Mouse (Mus musculus) forebrain, postnatal 0 days (tissue): Measurements from ENCODE around the gene Mier2. TPM values are rescaled to one million over a fixed set of nuclear protein-coding genes. Genes with fewer than 3 reads are reported as not detected.

Experiments used
- ATAC-seq: fragments of 200-750 bp; cut with Nextera tagmentation; 2 replicates; pipeline ENCODE4 v1.8.0; 2017; ENCODE audit warnings: mild to moderate bottlenecking, moderate library complexity
- DNase-seq: peaks from one replicate; pipeline ENCODE4 v3.0.0-alpha.2; 2015
- H3K27ac ChIP-seq: fragments of 300-500 bp; sonication (generic); 2 replicates; pipeline ENCODE4 v1.5.1; 2014; ENCODE audit warnings: low read depth, mild to moderate bottlenecking, antibody characterized with exemption, low read length, moderate library complexity, mixed read lengths
- H3K27me3 ChIP-seq: fragments of 300-500 bp; sonication (generic); 2 replicates; pipeline ENCODE4 v1.6.1; 2014; ENCODE audit warnings: mild to moderate bottlenecking, low read length, mixed read lengths; ENCODE audit not compliant: insufficient read depth
- H3K36me3 ChIP-seq: fragments of 300-500 bp; sonication (generic); 2 replicates; pipeline ENCODE4 v1.6.1; 2014; ENCODE audit warnings: mild to moderate bottlenecking, moderate library complexity; ENCODE audit not compliant: insufficient read depth
- H3K4me1 ChIP-seq: fragments of 300-500 bp; sonication (generic); 2 replicates; pipeline ENCODE4 v1.6.1; 2014; ENCODE audit warnings: antibody characterized with exemption; ENCODE audit not compliant: insufficient read depth
- H3K4me2 ChIP-seq: fragments of 300-500 bp; sonication (generic); 2 replicates; pipeline ENCODE4 v1.6.1; 2014; ENCODE audit warnings: low read depth, mild to moderate bottlenecking, moderate library complexity
- H3K4me3 ChIP-seq: fragments of 300-500 bp; sonication (generic); 2 replicates; pipeline ENCODE4 v1.5.1; 2014; ENCODE audit warnings: low read depth, low read length, mixed read lengths
- H3K9ac ChIP-seq: fragments of 300-500 bp; sonication (generic); 2 replicates; pipeline ENCODE4 v1.6.1; 2014; ENCODE audit warnings: mild to moderate bottlenecking
- H3K9me3 ChIP-seq: fragments of 300-500 bp; sonication (generic); 2 replicates; pipeline ENCODE4 v1.6.1; 2016; ENCODE audit warnings: low read length
- CTCF ChIP-seq: sonication (generic); IDR thresholded peaks from 2 replicates; pipeline ENCODE4 v1.5.1; 2016; ENCODE audit warnings: antibody characterized with exemption, control low read depth, low read depth
- WGBS: fragments of 180-500 bp; shearing (Covaris S2); extraction: QIAGEN DNeasy Blood & Tissue Kit; methylation state at CpG from one replicate; pipeline ENCODE4 v1.1.7; 2014; 5-methylcytosine and 5-hydroxymethylcytosine counted together
- polyA plus RNA-seq: library from polyadenylated mRNA; unstranded; fragments of >200 nt; fragmentation: Nextera tagmentation; extraction: Ambion mirVana; gene quantifications from 2 replicates; pipeline ENCODE4 v1.2.1, GENCODE M21; 2015
- total RNA-seq: library from RNA; depleted of rRNA; stranded (reverse); fragments of >200 nt; gene quantifications from 2 replicates; pipeline ENCODE4 v1.2.3, GENCODE M21; 2014

Gene Mier2
- total and polyA plus RNA-seq, 2 experiments from 2014 or later: 38.6 to 73.0 TPM

GRCm38 (mm10) chr10:79536461-79537080 is 18.4 kb downstream of the Mier2 start:
- H3K9me3 ChIP-seq: no peaks in the 10 kb centered on the region
- no peak overlapping the region for H3K9ac ChIP-seq
- H3K36me3 ChIP-seq: peaks cover 25% of the 10 kb centered on the region
- ATAC-seq: no peak
- no peak for TF ChIP-seq CTCF
- H3K4me2 ChIP-seq: no peak overlapping the region
- H3K27ac ChIP-seq: no peak overlapping the region
- no peak for DNase-seq
- no peaks in the 10 kb centered on the region for H3K27me3 ChIP-seq
- peaks cover 6% of the 10 kb centered on the region; the same call in 1 of the 2 replicates for H3K4me1 ChIP-seq
- no peak overlapping the region for H3K4me3 ChIP-seq
- WGBS: 77% methylated on average over 12 of the region's 12 CpGs

- WGBS: 59% methylated on average over 1 of the region's 1 CpGs
- ATAC-seq: no peak
Measured at GRCm38 (mm10) chr10:79535431-79535830, 19.6 kb downstream of the Mier2 start.

GRCm38 (mm10) chr10:79534426-79534825 is 20.6 kb downstream of the Mier2 start:
- ATAC-seq (no peak), DNase-seq (no peak)
- H3K4me2 ChIP-seq: no peak overlapping the region
- no peak overlapping the region for H3K4me3 ChIP-seq
- no peaks in the 10 kb centered on the region for H3K9me3 ChIP-seq
- H3K4me1 ChIP-seq: peaks cover 6% of the 10 kb centered on the region; the same call in 1 of the 2 replicates
- no peak for TF ChIP-seq CTCF
- H3K27me3 ChIP-seq: no peaks in the 10 kb centered on the region
- H3K9ac ChIP-seq: no peak overlapping the region
- H3K36me3 ChIP-seq: peaks cover 5% of the 10 kb centered on the region; the same call in 1 of the 2 replicates
- WGBS: 86% methylated on average over 2 of the region's 2 CpGs
- H3K27ac ChIP-seq: no peak overlapping the region

More at GRCm38 (mm10) chr10:79535431-79535830, 19.6 kb downstream of the Mier2 start:
- no peak overlapping the region for H3K4me3 ChIP-seq
- TF ChIP-seq CTCF: no peak
- H3K9me3 ChIP-seq: no peaks in the 10 kb centered on the region
- no peak overlapping the region for H3K27ac ChIP-seq
- H3K27me3 ChIP-seq: no peaks in the 10 kb centered on the region
- H3K4me1 ChIP-seq: peaks cover 6% of the 10 kb centered on the region; the same call in 1 of the 2 replicates
- H3K4me2 ChIP-seq: no peak overlapping the region
- DNase-seq: no peak
- no peak overlapping the region for H3K9ac ChIP-seq
- H3K36me3 ChIP-seq: peaks cover 14% of the 10 kb centered on the region

- no peaks in the 10 kb centered on the region for H3K27me3 ChIP-seq
- no peaks in the 10 kb centered on the region for H3K36me3 ChIP-seq
- ATAC-seq (peak; percentile 65), DNase-seq (peak; percentile 56)
- peak within 1 kb of the TSS; percentile 54 for H3K9ac ChIP-seq
- WGBS: under 1% methylated on average over 52 of the region's 52 CpGs
- H3K9me3 ChIP-seq: no peaks in the 10 kb centered on the region
- H3K4me1 ChIP-seq: peaks cover 6% of the 10 kb centered on the region; the same call in 1 of the 2 replicates
- H3K27ac ChIP-seq: no peak within 1 kb of the TSS
- TF ChIP-seq CTCF: peak; percentile 64
- H3K4me3 ChIP-seq: peak within 1 kb of the TSS; percentile 49
- peak within 1 kb of the TSS; percentile 85 for H3K4me2 ChIP-seq
Measured at GRCm38 (mm10) chr10:79533126-79533911, 21.7 kb downstream of the Mier2 start, which contains the start of gene Plpp2. Gene Plpp2 (minus strand): TSS chr10:79533796.

GRCm38 (mm10) chr10:79532678-79533077 is 22.3 kb downstream of the Mier2 start:
- DNase-seq (peak; percentile 10), ATAC-seq (peak; percentile 46)
- TF ChIP-seq CTCF: no peak
- H3K27ac ChIP-seq: no peak overlapping the region
- no peaks in the 10 kb centered on the region for H3K27me3 ChIP-seq
- 31% methylated on average over 3 of the region's 3 CpGs for WGBS
- H3K9me3 ChIP-seq: no peaks in the 10 kb centered on the region
- H3K4me2 ChIP-seq: peak overlapping the region; percentile 85
- H3K4me3 ChIP-seq: peak overlapping the region; percentile 49
- peak overlapping the region; percentile 54; the same call in 1 of the 2 replicates for H3K9ac ChIP-seq
- H3K36me3 ChIP-seq: no peaks in the 10 kb centered on the region
- H3K4me1 ChIP-seq: peaks cover 6% of the 10 kb centered on the region; the same call in 1 of the 2 replicates

- Histone ChIP-seq H3K27ac (no peak overlapping the region), H3K4me3 (no peak overlapping the region), H3K27me3 (no peaks in the 10 kb centered on the region), H3K4me1 (peaks cover 6% of the 10 kb centered on the region; the same call in 1 of the 2 replicates), H3K9ac (no peak overlapping the region), H3K4me2 (no peak overlapping the region), H3K36me3 (no peaks in the 10 kb centered on the region), H3K9me3 (no peaks in the 10 kb centered on the region)
- no peak for TF ChIP-seq CTCF
- ATAC-seq (no peak), DNase-seq (no peak)
- WGBS: 90% methylated on average over 3 of the region's 3 CpGs
Measured at GRCm38 (mm10) chr10:79531593-79531992, 23.4 kb downstream of the Mier2 start.

GRCm38 (mm10) chr10:79530721-79531120 is 24.3 kb downstream of the Mier2 start:
- no peak for TF ChIP-seq CTCF
- peaks cover 6% of the 10 kb centered on the region; the same call in 1 of the 2 replicates for H3K4me1 ChIP-seq
- H3K9me3 ChIP-seq: no peaks in the 10 kb centered on the region
- DNase-seq (no peak), ATAC-seq (no peak)
- H3K4me3 ChIP-seq: no peak overlapping the region
- no peaks in the 10 kb centered on the region for H3K36me3 ChIP-seq
- H3K27me3 ChIP-seq: no peaks in the 10 kb centered on the region
- H3K27ac ChIP-seq: no peak overlapping the region
- no peak overlapping the region for H3K9ac ChIP-seq
- H3K4me2 ChIP-seq: no peak overlapping the region
- 94% methylated on average over 13 of the region's 13 CpGs for WGBS
